Mouse (Mus musculus) heart, embryonic 13.5 days (tissue): ENCODE measurements around the gene Klhdc7a. TPM values are rescaled to one million over a fixed set of nuclear protein-coding genes. Genes with fewer than 3 reads are reported as not detected.

Experiments used
- ATAC-seq: fragments of 200-750 bp; cut with Nextera tagmentation; 2 replicates; pipeline ENCODE4 v1.8.0; 2017; ENCODE audit warnings: moderate TSS enrichment; ENCODE audit not compliant: insufficient number of reproducible peaks, low FRiP score, low TSS enrichment; ENCODE audit errors: extremely low read depth
- H3K27ac ChIP-seq: fragments of 300-500 bp; sonication (generic); replicated peaks from 2 replicates; pipeline ENCODE4 v1.5.1; 2015; ENCODE audit warnings: moderate library complexity, mild to moderate bottlenecking, inconsistent platforms
- H3K27me3 ChIP-seq: fragments of 300-500 bp; sonication (generic); replicated peaks from 2 replicates; pipeline ENCODE4 v1.6.1; 2015; ENCODE audit warnings: mild to moderate bottlenecking, inconsistent platforms
- H3K36me3 ChIP-seq: fragments of 300-500 bp; sonication (generic); 2 replicates; pipeline ENCODE4 v1.6.1; 2015; ENCODE audit warnings: mild to moderate bottlenecking, inconsistent platforms
- H3K4me1 ChIP-seq: fragments of 300-500 bp; sonication (generic); 2 replicates; pipeline ENCODE4 v1.6.1; 2015; ENCODE audit warnings: inconsistent platforms
- H3K4me2 ChIP-seq: fragments of 300-500 bp; sonication (generic); 2 replicates; pipeline ENCODE4 v1.6.1; 2015; ENCODE audit warnings: inconsistent platforms, mild to moderate bottlenecking, moderate library complexity
- H3K4me3 ChIP-seq: fragments of 300-500 bp; sonication (generic); 2 replicates; pipeline ENCODE4 v1.5.1; 2015; ENCODE audit warnings: moderate library complexity, mild to moderate bottlenecking, inconsistent platforms
- H3K9ac ChIP-seq: fragments of 300-500 bp; sonication (generic); 2 replicates; pipeline ENCODE4 v1.6.1; 2015; ENCODE audit warnings: inconsistent platforms, mild to moderate bottlenecking, moderate library complexity
- H3K9me3 ChIP-seq: fragments of 300-500 bp; sonication (generic); 2 replicates; pipeline ENCODE4 v1.6.1; 2016; ENCODE audit warnings: inconsistent platforms
- WGBS: fragments of 180-500 bp; shearing (Covaris S2); methylation state at CpG from one replicate; pipeline ENCODE4 v1.1.7; 2015; ENCODE audit warnings: mixed read lengths; 5-methylcytosine and 5-hydroxymethylcytosine counted together
- microRNA counts: library from miRNA; unstranded; fragments of <30 nt; microRNA quantifications from one replicate; lab custom pipeline; 2016
- microRNA-seq: library from miRNA; unstranded; fragments of <30 nt; microRNA quantifications from one replicate; pipeline ENCODE4, GENCODE M21; 2016
- polyA plus RNA-seq: library from polyadenylated mRNA; unstranded; fragments of >200 nt; fragmentation: Nextera tagmentation; extraction: Ambion mirVana; gene quantifications from 2 replicates; pipeline ENCODE4 v1.2.1, GENCODE M21; 2015

Klhdc7a gene
- polyA plus RNA-seq, 1 experiment from 2014 or later, result 0.11 TPM

DNA sequence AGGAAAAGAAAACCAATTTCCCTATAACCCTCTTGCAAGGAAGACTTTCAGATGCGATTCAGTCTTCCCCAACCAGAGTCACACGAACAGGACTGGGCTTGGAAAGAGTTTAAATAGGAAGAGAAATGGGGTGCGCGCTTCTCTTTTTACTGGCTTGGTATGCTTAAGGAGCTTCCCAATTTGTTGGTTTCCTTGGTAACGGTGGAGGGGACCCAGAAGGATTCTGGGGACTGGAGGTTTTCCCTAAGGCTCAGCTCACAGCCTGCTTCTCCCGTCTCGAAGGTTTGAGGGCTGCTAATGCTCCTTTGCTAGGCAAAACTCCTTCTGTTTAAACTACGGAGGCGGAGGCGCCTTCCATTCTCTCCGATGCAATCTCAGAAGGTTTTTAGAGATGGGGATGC is 41.7 kb downstream of the Klhdc7a start:
- H3K4me3 ChIP-seq, result peak overlapping the region; percentile 35
- 0 out of 2 replicates have a peak overlapping the region, but pooled peaks have one; percentile 24 for H3K9ac ChIP-seq
- H3K27me3 ChIP-seq, result peaks cover 66% of the 10 kb centered on the region
- peaks cover 6% of the 10 kb centered on the region for H3K4me1 ChIP-seq
- H3K4me2 ChIP-seq, result peak overlapping the region; percentile 60
- ATAC-seq, result no peak
- no peak overlapping the region for H3K27ac ChIP-seq
- WGBS, result 6% methylated on average over 11 of the region's 11 CpGs
- 0 out of 2 replicates have a peak, but pooled peaks cover 5% of the 10 kb centered on the region for H3K9me3 ChIP-seq
- no peaks in the 10 kb centered on the region for H3K36me3 ChIP-seq

DNA sequence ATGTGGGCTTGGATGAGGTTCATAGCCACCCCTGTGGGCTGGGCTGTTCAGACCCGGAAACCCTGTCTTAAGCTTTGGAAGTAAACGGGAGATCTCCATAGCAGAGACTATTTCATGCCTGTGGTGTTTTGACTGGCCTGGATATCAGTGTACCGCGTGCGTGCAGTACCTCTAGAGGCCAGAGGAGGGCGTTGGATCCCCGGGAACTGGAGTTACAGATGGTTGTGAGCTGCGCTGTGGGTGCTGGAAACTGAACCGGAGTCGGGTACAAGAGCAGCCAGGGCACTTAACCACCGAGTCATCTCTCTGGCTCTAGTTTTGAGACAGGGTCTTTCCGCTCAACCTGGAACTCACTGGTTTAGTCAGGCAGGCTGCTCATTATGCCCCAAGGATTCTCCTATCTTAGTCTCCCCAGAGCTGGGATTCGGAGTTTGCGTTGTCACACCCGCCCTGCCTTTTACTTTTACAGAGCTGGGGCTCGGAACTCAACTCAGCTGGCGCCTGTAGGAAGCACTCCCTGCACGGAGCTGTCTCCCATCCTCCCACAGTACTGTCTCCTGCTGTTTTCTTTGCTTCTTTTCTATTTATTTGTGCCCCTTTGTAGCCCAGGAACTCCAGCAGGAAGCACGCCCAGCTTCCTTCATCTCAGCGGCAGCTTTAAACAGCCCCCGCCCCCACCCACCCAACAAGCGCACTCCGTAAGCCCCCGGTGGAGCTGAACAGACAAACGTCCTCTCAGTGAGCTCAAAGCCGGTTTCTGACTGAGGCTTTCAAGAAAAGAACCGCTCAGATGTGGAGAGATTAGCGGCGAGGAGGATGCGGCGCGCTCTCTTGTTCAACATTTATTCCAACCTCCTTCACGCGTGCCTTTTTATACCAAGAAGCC is 42.3 kb downstream of the Klhdc7a start:
- Histone ChIP-seq H3K27ac (no peak overlapping the region), H3K4me2 (peak overlapping the region; percentile 60), H3K9me3 (0 out of 2 replicates have a peak, but pooled peaks cover 5% of the 10 kb centered on the region), H3K4me3 (peak overlapping the region; percentile 35), H3K9ac (0 out of 2 replicates have a peak overlapping the region, but pooled peaks have one; percentile 24), H3K27me3 (peaks cover 62% of the 10 kb centered on the region), H3K4me1 (peaks cover 6% of the 10 kb centered on the region), H3K36me3 (no peaks in the 10 kb centered on the region)
- 15% methylated on average over 34 of the region's 34 CpGs for WGBS
- no peak for ATAC-seq

DNA sequence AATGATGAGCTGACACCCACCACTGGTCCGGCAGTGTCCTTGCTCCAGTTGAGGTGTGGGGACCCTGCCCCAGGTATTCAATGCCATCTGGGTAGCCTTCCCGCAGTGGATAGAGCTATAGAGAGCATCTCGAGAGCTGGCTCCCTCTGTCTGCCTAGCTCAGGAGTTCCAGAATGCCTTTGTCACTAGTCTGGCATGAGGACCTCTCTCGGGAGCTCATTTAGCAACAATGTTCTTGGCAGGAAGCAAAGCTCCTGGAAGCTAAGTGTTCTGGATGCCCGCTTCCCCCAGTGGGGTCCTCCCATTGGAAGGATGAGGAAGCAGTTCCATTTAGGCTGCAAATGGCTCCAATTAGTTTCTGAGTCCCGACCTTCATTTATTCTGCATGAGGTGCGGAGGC is 51.1 kb downstream of the Klhdc7a start:
- H3K4me3 ChIP-seq, result no peak overlapping the region
- 0 out of 2 replicates have a peak, but pooled peaks cover 2% of the 10 kb centered on the region for H3K4me1 ChIP-seq
- peaks cover 51% of the 10 kb centered on the region for H3K27me3 ChIP-seq
- no peak overlapping the region for H3K4me2 ChIP-seq
- ATAC-seq, result no peak
- H3K9me3 ChIP-seq, result no peaks in the 10 kb centered on the region
- 60% methylated on average over 7 of the region's 7 CpGs for WGBS
- no peaks in the 10 kb centered on the region for H3K36me3 ChIP-seq
- no peak overlapping the region for H3K27ac ChIP-seq
- no peak overlapping the region for H3K9ac ChIP-seq

MicroRNAs within 50 kb of the gene (microRNA counts, 519-probe panel; counts per million panel counts)
- microRNA mmu-miR-2139 (lab: Ali Mortazavi, UCI), result 1,635 counts per million, percentile 62 among the panel's probes with 10 or more counts

Small RNAs within 50 kb of the gene (microRNA-seq; reads per million reads assigned to microRNA genes)
- gene Mir2139, result not detected

Other genes starting within 250 kb of the Klhdc7a start
- 0.03 TPM in 1 of 2 replicates, not detected in the other for gene Pax7, start 134.5 kb downstream of the Klhdc7a start, polyA plus RNA-seq